Mouse (Mus musculus) bone marrow macrophage, adult 2 months (primary cell): ENCODE data around the gene Ms4a4b. TPM values are rescaled to one million over a fixed set of nuclear protein-coding genes. Genes with fewer than 3 reads are reported as not detected.
"Not testable (repeated sequence)": the region's sequence is repeated elsewhere in the genome, so short reads cannot be mapped to it uniquely, and the experiment has no call there.

Source experiments
- H3K27ac ChIP-seq: 2 replicates; pipeline ENCODE4 v1.5.1; 2012; ENCODE audit warnings: low read depth, low read length; ENCODE audit not compliant: insufficient read depth
- H3K4me1 ChIP-seq: 2 replicates; pipeline ENCODE4 v1.6.1; 2012; ENCODE audit warnings: low read length; ENCODE audit not compliant: control insufficient read depth, insufficient read depth
- H3K4me3 ChIP-seq: 2 replicates; pipeline ENCODE4 v1.5.1; 2012; ENCODE audit warnings: mild to moderate bottlenecking, low read length, moderate library complexity; ENCODE audit not compliant: insufficient read depth
- CTCF ChIP-seq: IDR thresholded peaks from 2 replicates; pipeline ENCODE4 v1.5.1; 2012; ENCODE audit warnings: low read depth, mild to moderate bottlenecking, low read length, moderate library complexity
- POLR2A ChIP-seq: IDR thresholded peaks from 2 replicates; pipeline ENCODE4 v1.6.1; 2012; ENCODE audit warnings: mild to moderate bottlenecking, low read depth, low read length, borderline replicate concordance
- polyA plus RNA-seq: library from polyadenylated mRNA; stranded (reverse); fragments of >200 nt; gene quantifications from 2 replicates; pipeline ENCODE4 v1.2.4, GENCODE M21; 2012; ENCODE audit not compliant: missing spikeins, insufficient read depth, insufficient read length

Gene Ms4a4b
- polyA plus RNA-seq, result 5.6 and 8.4 TPM in 2 replicates

DNA sequence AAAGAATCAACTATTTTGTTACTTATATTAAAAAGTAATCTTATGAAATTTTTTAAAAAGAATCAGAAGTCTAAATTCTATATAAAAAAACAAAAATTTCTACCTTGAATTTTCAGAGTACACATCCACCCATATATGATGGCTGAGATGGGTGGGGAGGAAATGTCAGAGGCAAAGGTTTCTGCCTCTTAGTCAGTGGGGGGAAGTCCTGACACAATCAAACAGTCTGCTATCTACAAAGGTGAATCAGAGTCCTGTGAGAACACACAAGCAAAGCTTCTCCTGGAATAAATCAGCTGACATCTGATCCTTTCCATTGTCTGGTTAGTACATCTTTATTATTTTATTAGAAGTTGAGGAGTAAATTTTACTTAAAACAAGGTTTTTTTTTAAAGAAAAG, at the start of gene Ms4a4b:
Gene Ms4a4b, plus strand, starts transcription at position 216 of the 400 bp plus-strand sequence.
- TF ChIP-seq POLR2A (no peak), CTCF (no peak)
- Histone ChIP-seq H3K4me1 (peaks cover 9% of the 10 kb centered on the region), H3K27ac (no peak within 1 kb of the TSS), H3K4me3 (no peak within 1 kb of the TSS)

GRCm38 (mm10) chr19:11395769-11396168, 47.6 kb upstream of the Ms4a4b start:
- TF ChIP-seq CTCF, result no peak
- no peak for TF ChIP-seq POLR2A
- no peak overlapping the region for H3K27ac ChIP-seq
- no peak overlapping the region for H3K4me3 ChIP-seq
- peaks cover 5% of the 10 kb centered on the region; the same call in 1 of the 2 replicates for H3K4me1 ChIP-seq

DNA sequence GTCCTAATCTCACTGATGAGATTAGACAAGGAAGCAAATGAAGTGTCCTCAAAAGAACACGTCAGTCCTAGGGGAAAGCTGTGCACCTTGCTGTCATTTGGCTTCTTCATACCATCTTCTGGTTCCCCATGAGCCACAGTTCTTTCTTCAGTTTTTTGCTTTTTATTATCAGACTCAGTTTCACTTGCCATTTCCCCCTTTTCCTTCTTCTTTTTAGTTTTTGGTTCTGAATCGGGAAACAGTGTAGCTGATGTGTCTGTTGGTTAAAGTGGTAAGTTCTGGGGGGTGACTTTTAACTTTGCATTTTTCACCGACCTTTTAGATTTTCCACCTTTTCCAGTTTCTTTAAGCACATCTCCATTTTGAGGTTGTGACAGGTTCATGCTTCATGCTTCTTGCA, 38.8 kb upstream of the Ms4a4b start, which contains the start of gene Ms4a4c:
Gene Ms4a4c, plus strand, starts transcription at position 244 of the 400 bp plus-strand sequence.
- Histone ChIP-seq H3K4me1 (peaks cover 17% of the 10 kb centered on the region), H3K27ac (peak within 1 kb of the TSS; percentile 70), H3K4me3 (no peak within 1 kb of the TSS)
- TF ChIP-seq POLR2A (no peak), CTCF (no peak)

DNA sequence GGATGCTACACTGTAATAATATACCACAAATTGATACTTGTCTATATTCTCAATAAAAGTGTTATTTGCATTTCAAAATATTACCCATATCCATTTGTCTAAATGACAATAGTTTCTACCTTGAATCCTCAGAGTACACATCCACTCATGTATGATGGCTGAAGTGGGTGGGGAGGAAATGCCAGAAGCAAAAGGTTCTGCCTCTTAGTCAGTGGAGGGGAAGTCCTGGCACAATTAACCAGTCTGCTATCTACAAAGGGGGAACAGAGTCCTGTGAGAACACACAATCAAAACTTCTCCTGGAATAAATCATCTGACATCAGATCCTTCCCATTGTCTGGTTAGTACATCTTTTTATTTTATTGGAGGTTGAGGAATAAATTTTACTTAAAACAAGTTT, 35.9 kb upstream of the Ms4a4b start:
- no peak overlapping the region for H3K4me3 ChIP-seq
- TF ChIP-seq POLR2A (no peak), CTCF (no peak)

DNA sequence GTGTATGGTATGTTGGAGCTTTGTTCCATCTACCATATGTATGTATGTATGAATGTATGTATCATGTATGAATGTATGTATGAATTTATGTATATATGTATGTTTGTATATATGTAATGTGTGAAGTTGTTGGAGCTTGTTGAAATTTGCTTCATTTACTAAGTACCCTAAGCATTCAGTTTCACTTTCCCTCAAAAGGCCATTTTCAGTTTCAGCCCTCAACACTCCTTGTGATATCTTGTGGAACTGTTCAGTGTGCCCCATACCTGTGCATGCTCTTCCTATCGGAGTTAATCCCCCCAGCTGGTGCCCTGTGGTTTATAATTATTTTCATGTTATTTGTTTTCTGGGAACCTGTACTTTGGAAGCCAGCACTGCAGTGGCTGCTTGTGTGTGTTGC, 34.8 kb upstream of the Ms4a4b start:
- H3K4me3 ChIP-seq, result no peak overlapping the region
- peaks cover 26% of the 10 kb centered on the region for H3K4me1 ChIP-seq
- no peak for TF ChIP-seq CTCF
- TF ChIP-seq POLR2A, result no peak
- no peak overlapping the region for H3K27ac ChIP-seq

More for the DNA sequence above, 35.9 kb upstream of the Ms4a4b start:
- Histone ChIP-seq H3K4me1 (peaks cover 26% of the 10 kb centered on the region), H3K27ac (no peak overlapping the region)

DNA sequence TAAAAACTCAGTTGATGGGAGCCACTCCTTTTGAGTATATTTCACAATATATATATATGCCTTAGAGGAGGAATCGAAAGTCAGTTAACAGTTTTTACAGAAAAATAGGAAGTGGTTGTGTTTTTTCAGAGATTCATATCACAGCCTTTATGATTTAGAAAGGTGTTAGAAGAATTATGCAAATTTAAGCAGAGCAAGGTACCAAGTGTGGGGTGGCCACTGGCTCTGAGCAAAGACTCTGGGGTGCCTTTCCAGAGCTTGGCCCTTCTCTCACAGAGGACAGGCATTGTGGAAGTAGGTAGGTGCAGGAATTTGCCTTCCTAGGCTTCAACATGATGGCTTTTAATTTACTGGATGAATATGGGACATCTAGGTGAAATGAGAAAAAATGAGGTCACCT, 31.7 kb upstream of the Ms4a4b start:
- Histone ChIP-seq H3K4me1 (peaks cover 16% of the 10 kb centered on the region), H3K27ac (peak overlapping the region; percentile 61), H3K4me3 (no peak overlapping the region)
- TF ChIP-seq POLR2A, result no peak
- TF ChIP-seq CTCF, result no peak

DNA sequence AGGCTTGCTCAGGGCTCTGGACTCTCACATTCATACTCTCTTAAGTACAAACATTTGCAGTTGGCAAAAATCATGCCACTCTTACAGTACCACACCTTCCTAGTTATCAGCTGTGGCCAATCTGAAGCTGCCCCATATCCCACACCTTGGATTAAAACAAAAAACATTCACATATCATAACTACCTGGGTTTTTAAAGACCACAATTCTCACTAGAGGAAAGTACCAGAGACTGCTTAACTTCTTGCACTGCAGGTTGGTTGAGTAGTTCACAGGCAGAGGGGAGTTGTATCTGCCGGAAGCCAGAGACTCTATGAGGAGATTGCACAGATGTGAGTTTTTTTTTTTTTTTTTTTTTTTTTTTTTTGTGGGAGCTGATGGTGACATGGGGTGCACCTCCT, 29.3 kb upstream of the Ms4a4b start:
- TF ChIP-seq CTCF, result no peak
- TF ChIP-seq POLR2A, result no peak
- peaks cover 12% of the 10 kb centered on the region for H3K4me1 ChIP-seq
- no peak overlapping the region for H3K4me3 ChIP-seq
- H3K27ac ChIP-seq, result no peak overlapping the region

GRCm38 (mm10) chr19:11415581-11415980, 27.8 kb upstream of the Ms4a4b start:
- TF ChIP-seq CTCF (no peak), POLR2A (no peak)
- H3K4me3 ChIP-seq, result no peak overlapping the region
- peaks cover 12% of the 10 kb centered on the region for H3K4me1 ChIP-seq
- H3K27ac ChIP-seq, result no peak overlapping the region

- H3K4me3 ChIP-seq, H3K4me1 ChIP-seq, H3K27ac ChIP-seq: not testable (repeated sequence)
Observed at GRCm38 (mm10) chr19:11418865-11419264, 24.5 kb upstream of the Ms4a4b start.

DNA sequence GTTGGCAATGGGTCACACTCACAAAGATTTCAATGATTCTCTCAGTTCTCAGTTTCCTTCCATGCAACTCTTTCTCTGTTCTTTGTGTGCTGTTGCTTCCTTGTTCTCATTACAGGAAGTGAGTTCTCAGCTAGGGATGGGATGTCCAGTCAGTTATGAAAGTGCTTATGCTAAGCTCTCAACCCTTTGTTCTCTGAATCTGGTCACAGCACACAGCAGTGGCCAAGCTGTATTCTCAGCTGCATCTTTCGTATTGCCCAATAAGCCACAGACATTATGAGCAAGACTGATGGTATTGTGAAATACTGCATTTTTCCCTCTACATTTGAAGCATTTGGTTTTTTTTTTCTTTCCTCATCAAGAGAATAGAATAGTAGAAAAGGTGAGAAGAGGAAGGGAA, 12.1 kb upstream of the Ms4a4b start:
- Histone ChIP-seq H3K27ac (peak overlapping the region; percentile 97), H3K4me1 (peaks cover 12% of the 10 kb centered on the region)
- not testable (repeated sequence) for H3K4me3 ChIP-seq
